Mouse (Mus musculus): ENCODE results near the gene Gm42791. TPM values are rescaled to one million over a fixed set of nuclear protein-coding genes. Genes with fewer than 3 reads are reported as not detected.

Gene Gm42791
- polyA plus RNA-seq, 1 experiment from 2014 or later: 0.42 TPM

DNA sequence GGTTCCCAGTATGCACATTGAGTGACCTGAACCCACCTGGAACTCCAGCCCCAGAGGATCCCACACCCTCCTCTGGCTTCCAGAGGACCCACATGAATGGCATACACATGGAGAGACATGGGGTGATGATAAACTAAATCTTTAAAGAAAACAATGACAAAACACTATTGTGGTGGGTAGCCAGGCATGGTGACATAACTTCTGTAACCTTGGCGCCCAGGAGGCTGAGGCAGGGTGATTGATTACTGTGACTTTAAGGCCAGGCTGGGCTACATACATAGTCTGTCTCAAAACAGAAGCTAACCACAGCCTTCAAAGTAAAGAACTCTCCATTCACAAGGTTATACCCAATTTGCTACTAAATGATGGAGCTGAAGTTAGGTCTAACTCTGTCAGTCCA, 30.7 kb downstream of the Gm42791 start:
- peaks cover 41% of the 10 kb centered on the region for H3K4me1 ChIP-seq (ENCODE audit: insufficient read depth)
- no peak overlapping the region for H3K4me2 ChIP-seq (ENCODE audit: low read depth, low read length)
- TF ChIP-seq CTCF (IDR thresholded peaks at IDR 0.05; ENCODE audit: low read depth) (no peak), EP300 (IDR thresholded peaks at IDR 0.05; ENCODE audit: low read depth) (no peak)
- H3K9me3 ChIP-seq (ENCODE audit: low read length): no peaks in the 10 kb centered on the region
- H3K9ac ChIP-seq (replicated peaks): no peak overlapping the region
- H3K36me3 ChIP-seq (replicated peaks; ENCODE audit: insufficient read depth, low read length): no peaks in the 10 kb centered on the region
- no peaks in the 10 kb centered on the region for H3K27me3 ChIP-seq (ENCODE audit: insufficient read depth, low read length)
- WGBS (ENCODE audit: insufficient replicate concordance): 80% methylated on average over 1 of the region's 1 CpGs
- ATAC-seq (no peak), DNase-seq (no peak)
- H3K27ac ChIP-seq (ENCODE audit: low read depth): peak overlapping the region; percentile 69
- no peak overlapping the region for H3K4me3 ChIP-seq (ENCODE audit: low read depth, low read length)

DNA sequence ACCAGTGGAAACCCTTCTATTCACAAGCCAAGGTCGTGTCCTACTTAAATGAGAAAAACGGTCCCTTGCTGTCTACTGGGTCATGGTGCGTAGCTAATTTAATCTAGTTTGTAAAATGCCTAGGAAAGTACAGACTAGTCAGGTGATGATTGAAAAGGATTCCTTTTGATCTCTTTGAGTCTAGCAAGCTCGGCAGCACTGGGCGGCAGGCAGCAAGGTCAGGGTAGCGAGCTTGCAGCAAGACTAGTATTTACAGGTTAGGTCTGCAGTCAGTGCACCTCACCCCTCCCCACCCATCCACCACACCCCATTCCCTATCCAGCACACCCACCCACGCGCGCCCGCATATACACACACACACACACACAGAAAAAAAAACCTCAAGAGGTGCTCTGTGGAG, 34.7 kb downstream of the Gm42791 start:
- no peaks in the 10 kb centered on the region for H3K36me3 ChIP-seq (replicated peaks; ENCODE audit: insufficient read depth, low read length)
- H3K27ac ChIP-seq (ENCODE audit: low read depth): peak overlapping the region; percentile 96
- ATAC-seq: no peak
- peak overlapping the region; percentile 63 for H3K9ac ChIP-seq (replicated peaks)
- WGBS (ENCODE audit: insufficient replicate concordance): 59% methylated on average over 10 of the region's 10 CpGs
- no peaks in the 10 kb centered on the region for H3K9me3 ChIP-seq (ENCODE audit: low read length)
- peak overlapping the region; percentile 49 for H3K4me3 ChIP-seq (ENCODE audit: low read depth, low read length)
- peaks cover 29% of the 10 kb centered on the region for H3K4me1 ChIP-seq (ENCODE audit: insufficient read depth)
- no peaks in the 10 kb centered on the region for H3K27me3 ChIP-seq (ENCODE audit: insufficient read depth, low read length)
- no peak for DNase-seq
- peak overlapping the region; percentile 86 for H3K4me2 ChIP-seq (ENCODE audit: low read depth, low read length)
- TF ChIP-seq CTCF (IDR thresholded peaks at IDR 0.05; ENCODE audit: low read depth) (no peak), EP300 (IDR thresholded peaks at IDR 0.05; ENCODE audit: low read depth) (no peak)

DNA sequence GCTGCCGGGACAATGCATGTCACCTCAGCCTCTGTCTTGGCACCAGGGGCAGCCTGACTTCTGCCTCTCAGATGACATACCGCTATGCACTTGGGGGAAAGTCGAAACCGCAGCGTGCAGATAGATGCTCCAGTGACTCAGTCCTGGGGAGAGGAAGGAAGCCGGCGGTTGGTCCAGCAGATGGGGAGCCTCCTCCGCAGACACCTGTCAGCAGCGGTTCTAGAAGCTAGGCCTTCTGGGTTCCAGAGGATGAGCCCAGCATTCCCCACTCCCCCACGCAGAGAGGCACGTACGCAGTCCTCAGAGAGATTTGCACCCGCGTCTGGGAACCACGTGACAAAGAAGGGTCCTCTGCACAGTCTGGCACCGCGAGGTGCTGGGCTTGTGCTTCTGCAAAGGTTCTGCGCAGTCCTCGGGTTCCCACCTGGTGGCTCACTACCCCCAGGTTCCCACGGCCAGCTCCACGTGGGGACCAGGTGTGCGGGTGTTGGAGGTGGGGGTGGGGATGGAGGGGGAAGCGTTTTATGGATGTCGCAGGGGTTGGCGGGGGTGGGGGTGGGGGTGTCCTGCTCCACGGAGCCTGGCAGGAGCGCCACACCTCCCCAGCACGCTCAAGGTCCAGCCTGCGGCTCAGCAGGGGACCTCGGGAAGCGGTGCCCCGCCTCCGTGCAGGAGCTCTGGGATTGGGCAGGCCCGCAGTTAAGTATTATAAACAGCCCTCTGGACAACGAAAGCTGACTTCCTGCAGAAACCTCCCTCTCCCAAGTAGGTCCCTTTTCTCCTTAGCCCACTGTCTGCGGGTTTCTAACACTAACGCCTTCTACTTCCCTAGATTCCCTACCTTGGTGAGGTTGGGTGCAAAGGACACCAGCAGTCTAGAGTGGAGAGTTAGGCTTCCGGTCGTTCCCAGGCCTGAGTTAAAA, 35.6 kb downstream of the Gm42791 start:
- DNase-seq (peak; percentile 74), ATAC-seq (peak; percentile 86)
- TF ChIP-seq EP300 (IDR thresholded peaks at IDR 0.05; ENCODE audit: low read depth) (peak; percentile 16; the same call in 1 of the 2 replicates), CTCF (IDR thresholded peaks at IDR 0.05; ENCODE audit: low read depth) (peak; percentile 9; the same call in 1 of the 2 replicates)
- H3K4me1 ChIP-seq (ENCODE audit: insufficient read depth): peaks cover 33% of the 10 kb centered on the region
- H3K27me3 ChIP-seq (ENCODE audit: insufficient read depth, low read length): no peaks in the 10 kb centered on the region
- no peaks in the 10 kb centered on the region for H3K9me3 ChIP-seq (ENCODE audit: low read length)
- peak overlapping the region; percentile 63 for H3K9ac ChIP-seq (replicated peaks)
- 3% methylated on average over 36 of the region's 39 CpGs for WGBS (ENCODE audit: insufficient replicate concordance)
- peak overlapping the region; percentile 86 for H3K4me2 ChIP-seq (ENCODE audit: low read depth, low read length)
- peak overlapping the region; percentile 49 for H3K4me3 ChIP-seq (ENCODE audit: low read depth, low read length)
- H3K36me3 ChIP-seq (replicated peaks; ENCODE audit: insufficient read depth, low read length): no peaks in the 10 kb centered on the region
- H3K27ac ChIP-seq (ENCODE audit: low read depth): peak overlapping the region; percentile 96

DNA sequence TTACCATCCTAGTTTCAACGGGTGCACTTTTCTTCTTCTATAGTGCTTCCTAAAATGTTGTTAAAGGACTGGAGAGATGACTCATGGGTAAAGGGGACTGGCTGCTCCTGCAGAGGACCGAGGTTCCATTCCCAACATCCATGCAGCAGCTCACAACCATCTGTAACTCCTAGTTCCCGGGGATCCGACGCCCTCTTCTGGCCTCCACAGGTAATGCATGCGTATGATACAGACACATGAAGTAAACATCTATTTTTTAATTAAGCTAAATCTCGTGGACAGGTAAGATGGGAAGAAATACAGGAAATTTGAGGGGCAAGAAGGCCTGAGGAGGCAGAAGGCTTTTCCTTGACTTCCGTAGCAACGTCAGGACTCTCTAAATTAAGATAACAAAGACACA, 36.6 kb downstream of the Gm42791 start:
- DNase-seq: peak; percentile 60
- peak overlapping the region; percentile 96 for H3K27ac ChIP-seq (ENCODE audit: low read depth)
- 31% methylated on average over 9 of the region's 9 CpGs for whole genome bisulfite sequencing (ENCODE audit: insufficient replicate concordance)
- H3K9me3 ChIP-seq (ENCODE audit: low read length): no peaks in the 10 kb centered on the region
- H3K4me1 ChIP-seq (ENCODE audit: insufficient read depth): peaks cover 33% of the 10 kb centered on the region
- H3K27me3 ChIP-seq (ENCODE audit: insufficient read depth, low read length): no peaks in the 10 kb centered on the region
- TF ChIP-seq EP300 (IDR thresholded peaks at IDR 0.05; ENCODE audit: low read depth) (no peak), CTCF (IDR thresholded peaks at IDR 0.05; ENCODE audit: low read depth) (peak; percentile 79)
- H3K4me3 ChIP-seq (ENCODE audit: low read depth, low read length): peak overlapping the region; percentile 49
- H3K36me3 ChIP-seq (replicated peaks; ENCODE audit: insufficient read depth, low read length): no peaks in the 10 kb centered on the region
- ATAC-seq: no peak
- no peak overlapping the region; the same call in 1 of the 2 replicates for H3K9ac ChIP-seq (replicated peaks)
- H3K4me2 ChIP-seq (ENCODE audit: low read depth, low read length): peak overlapping the region; percentile 86

DNA sequence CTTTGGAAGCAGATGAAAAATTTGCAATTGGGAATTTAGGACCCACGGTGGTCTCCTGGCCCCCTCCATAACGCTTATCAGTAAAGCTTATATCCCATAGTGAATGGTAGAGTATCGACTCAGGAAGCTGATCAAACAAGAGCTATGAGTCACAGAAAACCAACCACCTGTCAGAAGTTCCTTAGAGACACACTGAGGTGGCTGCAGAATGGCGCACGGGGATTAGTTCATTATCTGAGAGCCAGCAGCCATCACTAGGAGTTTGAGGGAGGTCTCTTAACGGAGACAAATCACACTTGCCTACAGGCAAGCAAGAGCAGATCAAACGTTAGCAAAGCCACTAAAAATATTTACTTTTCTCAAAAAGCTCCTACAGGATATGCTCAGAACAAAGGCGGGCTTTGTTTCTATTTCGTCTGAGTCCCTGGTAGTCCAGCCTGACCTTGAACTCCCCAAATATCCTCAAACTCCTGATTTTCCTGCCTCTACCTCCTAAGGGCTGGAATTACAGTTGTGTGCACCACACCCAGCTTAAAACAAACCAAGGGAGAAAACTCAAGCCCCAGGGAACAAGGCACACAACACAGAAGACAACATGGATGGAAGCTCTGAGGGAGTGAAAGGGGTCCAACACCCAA, 37.9 kb downstream of the Gm42791 start:
- Histone ChIP-seq H3K4me2 (ENCODE audit: low read depth, low read length) (peak overlapping the region; percentile 23; the same call in 1 of the 2 replicates), H3K36me3 (replicated peaks; ENCODE audit: insufficient read depth, low read length) (no peaks in the 10 kb centered on the region), H3K9ac (replicated peaks) (0 out of 2 replicates have a peak overlapping the region, but pooled peaks have one; percentile 30), H3K4me3 (ENCODE audit: low read depth, low read length) (no peak overlapping the region), H3K27me3 (ENCODE audit: insufficient read depth, low read length) (no peaks in the 10 kb centered on the region), H3K9me3 (ENCODE audit: low read length) (no peaks in the 10 kb centered on the region), H3K27ac (ENCODE audit: low read depth) (peak overlapping the region; percentile 62), H3K4me1 (ENCODE audit: insufficient read depth) (peaks cover 37% of the 10 kb centered on the region)
- DNase-seq: no peak
- no peak for ATAC-seq
- TF ChIP-seq CTCF (IDR thresholded peaks at IDR 0.05; ENCODE audit: low read depth) (no peak), EP300 (IDR thresholded peaks at IDR 0.05; ENCODE audit: low read depth) (no peak)
- 39% methylated on average over 9 of the region's 9 CpGs for WGBS (ENCODE audit: insufficient replicate concordance)

DNA sequence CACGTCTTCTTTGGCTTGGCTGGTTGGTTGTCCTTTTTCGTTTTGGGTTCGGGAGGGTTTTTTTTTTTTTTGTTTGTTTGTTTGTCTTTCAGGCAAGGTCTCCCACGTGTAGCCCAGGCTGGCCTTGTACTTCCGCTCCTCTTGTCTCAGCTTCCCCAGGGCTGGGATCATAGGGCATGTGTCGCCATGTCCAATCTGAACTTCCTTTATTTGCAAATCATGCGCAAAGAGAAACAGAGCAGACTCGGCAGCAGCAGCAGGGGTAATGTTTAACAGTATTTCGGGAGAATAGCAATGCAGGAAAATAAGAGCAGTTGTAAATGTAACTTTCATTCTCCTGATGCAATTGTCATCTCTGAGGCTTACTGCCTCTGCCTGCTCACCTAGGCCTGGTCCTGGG, 38.9 kb downstream of the Gm42791 start:
- TF ChIP-seq CTCF (IDR thresholded peaks at IDR 0.05; ENCODE audit: low read depth) (no peak), EP300 (IDR thresholded peaks at IDR 0.05; ENCODE audit: low read depth) (no peak)
- Histone ChIP-seq H3K4me1 (ENCODE audit: insufficient read depth) (peaks cover 37% of the 10 kb centered on the region), H3K36me3 (replicated peaks; ENCODE audit: insufficient read depth, low read length) (no peaks in the 10 kb centered on the region), H3K4me2 (ENCODE audit: low read depth, low read length) (peak overlapping the region; percentile 26; the same call in 1 of the 2 replicates), H3K9ac (replicated peaks) (no peak overlapping the region), H3K4me3 (ENCODE audit: low read depth, low read length) (no peak overlapping the region), H3K27ac (ENCODE audit: low read depth) (peak overlapping the region; percentile 69), H3K27me3 (ENCODE audit: insufficient read depth, low read length) (no peaks in the 10 kb centered on the region), H3K9me3 (ENCODE audit: low read length) (no peaks in the 10 kb centered on the region)
- DNase-seq (no peak), ATAC-seq (no peak)
- WGBS (ENCODE audit: insufficient replicate concordance): 54% methylated on average over 9 of the region's 9 CpGs

All from liver, postnatal 0 days (tissue).